Mouse (Mus musculus) CH12.LX (cell line): ENCODE results near the gene Capn8. TPM values are rescaled to one million over a fixed set of nuclear protein-coding genes. Genes with fewer than 3 reads are reported as not detected.

Experiments
- DNase-seq: peaks from one replicate; pipeline ENCODE4 v3.0.0-alpha.2; 2013; ENCODE audit errors: extremely low read depth
- H3K27ac ChIP-seq: 2 replicates; pipeline ENCODE4 v1.5.1; 2012; ENCODE audit warnings: low read depth, mild to moderate bottlenecking, control low read depth, moderate library complexity; ENCODE audit not compliant: insufficient read depth
- H3K27me3 ChIP-seq: replicated peaks from 2 replicates; pipeline ENCODE3; 2012; ENCODE audit warnings: inconsistent platforms
- H3K36me3 ChIP-seq, 2 experiments: replicated peaks in 1 of 2; 2 replicates each; pipeline versions ENCODE3 to v1.6.1; 2012; ENCODE audit warnings: inconsistent platforms in 1 of 2, low read length in 1 of 2, mild to moderate bottlenecking in 1 of 2, mixed read lengths in 1 of 2, moderate library complexity in 1 of 2; ENCODE audit not compliant: control insufficient read depth in 1 of 2, insufficient read depth in 1 of 2
- H3K4me1 ChIP-seq, 2 experiments: 2 replicates each; pipeline ENCODE4 v1.6.1; 2012; ENCODE audit warnings: inconsistent platforms in 1 of 2, moderate library complexity in 1 of 2; ENCODE audit not compliant: insufficient read depth in 2 of 2, control insufficient read depth in 1 of 2
- H3K4me2 ChIP-seq: 2 replicates; pipeline ENCODE4 v1.6.1; 2012; ENCODE audit warnings: low read depth, mild to moderate bottlenecking, control low read depth; ENCODE audit not compliant: poor library complexity, insufficient read depth, severe bottlenecking
- H3K4me3 ChIP-seq, 3 experiments: fragments of 150-350 bp in 1 of 3; sonication (generic) in 1 of 3; replicated peaks in 1 of 3; 2 replicates each; pipeline versions ENCODE3 to v1.5.1; 2011 to 2012; ENCODE audit warnings: low read depth in 2 of 3, low read length in 2 of 3, mild to moderate bottlenecking in 2 of 3, moderate library complexity in 2 of 3, control low read depth in 1 of 3, improper control_type of control experiment in 1 of 3, inconsistent platforms in 1 of 3, mixed read lengths in 1 of 3; ENCODE audit not compliant: poor library complexity in 1 of 3
- H3K79me2 ChIP-seq: replicated peaks from 2 replicates; pipeline ENCODE4 v1.6.1; 2012; ENCODE audit warnings: mild to moderate bottlenecking, moderate library complexity; ENCODE audit not compliant: control insufficient read depth, poor library complexity, insufficient read depth, severe bottlenecking; ENCODE audit errors: extremely low read depth
- H3K9ac ChIP-seq: 2 replicates; pipeline ENCODE4 v1.6.1; 2012; ENCODE audit warnings: low read depth, mild to moderate bottlenecking, control low read depth, moderate library complexity; ENCODE audit not compliant: insufficient read depth
- H3K9me3 ChIP-seq: replicated peaks from 2 replicates; pipeline ENCODE3; 2012; ENCODE audit warnings: low read length, inconsistent platforms, mixed read lengths
- CHD2 ChIP-seq: IDR thresholded peaks from 2 replicates; pipeline ENCODE4 v1.6.1; 2011; ENCODE audit warnings: low read length, improper control_type of control experiment
- CTCF ChIP-seq, 2 experiments: IDR thresholded peaks in 1 of 2; conservative IDR thresholded peaks in 1 of 2; 2 replicates each; pipeline ENCODE4 v1.5.1; 2011 to 2012; ENCODE audit warnings: low read depth in 2 of 2, low read length in 2 of 2, improper control_type of control experiment in 1 of 2, inconsistent platforms in 1 of 2, mild to moderate bottlenecking in 1 of 2, moderate library complexity in 1 of 2
- E2F4 ChIP-seq: IDR thresholded peaks from 2 replicates; pipeline ENCODE4 v1.6.1; 2011; ENCODE audit warnings: low read depth, low read length, improper control_type of control experiment; ENCODE audit not compliant: insufficient replicate concordance
- ELF1 ChIP-seq: IDR thresholded peaks from 2 replicates; pipeline ENCODE4 v1.6.1; 2014; ENCODE audit warnings: low read depth, mild to moderate bottlenecking, inconsistent platforms, low read length, improper control_type of control experiment
- ETS1 ChIP-seq: conservative IDR thresholded peaks from 2 replicates; pipeline ENCODE4 v1.6.1; 2012; ENCODE audit warnings: low read depth, mild to moderate bottlenecking, inconsistent platforms, low read length, improper control_type of control experiment, moderate library complexity
- IRF4 ChIP-seq: IDR thresholded peaks from 2 replicates; pipeline ENCODE4 v1.6.1; 2014; ENCODE audit warnings: low read depth, mild to moderate bottlenecking, inconsistent platforms, low read length, improper control_type of control experiment
- JUND ChIP-seq: conservative IDR thresholded peaks from 2 replicates; pipeline ENCODE4 v1.6.1; 2011; ENCODE audit warnings: low read depth, low read length, improper control_type of control experiment
- MAFK ChIP-seq: IDR thresholded peaks from 2 replicates; pipeline ENCODE4 v1.6.1; 2011; ENCODE audit warnings: low read length, improper control_type of control experiment; ENCODE audit not compliant: insufficient replicate concordance
- MAZ ChIP-seq: IDR thresholded peaks from 2 replicates; pipeline ENCODE4 v1.6.1; 2012; ENCODE audit warnings: low read depth, mild to moderate bottlenecking, inconsistent platforms, low read length, improper control_type of control experiment, moderate library complexity
- MYC ChIP-seq: IDR thresholded peaks from 2 replicates; pipeline ENCODE4 v1.6.1; 2011; ENCODE audit warnings: low read depth, mild to moderate bottlenecking, improper control_type of control experiment, low read length
- PAX5 ChIP-seq: IDR thresholded peaks from 2 replicates; pipeline ENCODE4 v1.6.1; 2012; ENCODE audit warnings: low read length, inconsistent platforms, mixed read lengths
- RAD21 ChIP-seq: IDR thresholded peaks from 2 replicates; pipeline ENCODE4 v1.6.1; 2011; ENCODE audit warnings: low read depth, mild to moderate bottlenecking, low read length, improper control_type of control experiment, moderate library complexity
- RCOR1 ChIP-seq: conservative IDR thresholded peaks from 2 replicates; pipeline ENCODE4 v1.6.1; 2012; ENCODE audit warnings: low read depth, mild to moderate bottlenecking, inconsistent platforms, low read length, improper control_type of control experiment
- SMC3 ChIP-seq: IDR thresholded peaks from 2 replicates; pipeline ENCODE4 v1.6.1; 2011; ENCODE audit warnings: low read depth, low read length, improper control_type of control experiment
- UBTF ChIP-seq: IDR thresholded peaks from 2 replicates; pipeline ENCODE4 v1.6.1; 2012; ENCODE audit warnings: low read depth, mild to moderate bottlenecking, inconsistent platforms, low read length, improper control_type of control experiment, moderate library complexity
- USF1 ChIP-seq: IDR thresholded peaks from 2 replicates; pipeline ENCODE4 v1.6.1; 2014; ENCODE audit warnings: low read depth, mild to moderate bottlenecking, inconsistent platforms, low read length, improper control_type of control experiment
- USF2 ChIP-seq: conservative IDR thresholded peaks from 2 replicates; pipeline ENCODE4 v1.6.1; 2011; ENCODE audit warnings: low read depth, low read length, improper control_type of control experiment
- ZC3H11A ChIP-seq: IDR thresholded peaks from 2 replicates; pipeline ENCODE4 v1.6.1; 2012; ENCODE audit warnings: low read depth, mild to moderate bottlenecking, inconsistent platforms, low read length, improper control_type of control experiment
- ZKSCAN1 ChIP-seq: IDR thresholded peaks from 2 replicates; pipeline ENCODE4 v1.6.1; 2012; ENCODE audit warnings: low read depth, inconsistent platforms, low read length, improper control_type of control experiment, borderline replicate concordance
- ZMIZ1 ChIP-seq: IDR thresholded peaks from 2 replicates; pipeline ENCODE4 v1.6.1; 2012; ENCODE audit warnings: low read depth, mild to moderate bottlenecking, inconsistent platforms, low read length, improper control_type of control experiment
- ZNF384 ChIP-seq: IDR thresholded peaks from 2 replicates; pipeline ENCODE4 v1.6.1; 2012; ENCODE audit warnings: low read depth, low read length, improper control_type of control experiment, inconsistent platforms
- dilution Hi-C: fragments of 300-500 bp; cut with MboI; formaldehyde crosslinking; loops from 2 replicates; pipeline ENCODE4 v1.14.3; 2020; ENCODE audit warnings: low sequenced_read_pairs; ENCODE audit not compliant: extremely low pct_unique_long_range_greater_than_20kb, extremely low pct_ligation_motif_present
- in situ Hi-C: fragments of 300-500 bp; cut with MboI; formaldehyde crosslinking; loops from 3 replicates; pipeline ENCODE4 v1.14.3; 2019; ENCODE audit warnings: low sequenced_read_pairs, low pct_ligation_motif_present, low pct_unique_long_range_greater_than_20kb, mixed read lengths
- polyA plus RNA-seq: library from polyadenylated mRNA; unstranded; fragments of >175 nt; gene quantifications from 2 replicates; pipeline ENCODE4 v1.2.1, GENCODE M21; 2012; ENCODE audit warnings: low read depth; ENCODE audit not compliant: insufficient read length
- total RNA-seq, 2 experiments: library from RNA; depleted of rRNA; stranded (reverse); fragments of 300-350 nt in 1 of 2; fragments of >200 nt in 1 of 2; gene quantifications; 2 replicates each; pipeline ENCODE4 v1.2.3; 2012 to 2014

The Capn8 gene
- total and polyA plus RNA-seq, 3 experiments: not detected

GRCm38 (mm10) chr1:182618200-182618947, 53.6 kb downstream of the Capn8 start:
- no peak overlapping the region for H3K27ac ChIP-seq
- in situ Hi-C loops (no loop called here), dilution Hi-C loops (no loop called here)
- H3K4me3 ChIP-seq: no peak overlapping the region
- no peak for DNase-seq
- H3K4me2 ChIP-seq: no peak overlapping the region
- TF ChIP-seq ZC3H11A (no peak), ZMIZ1 (no peak), USF2 (no peak), ETS1 (no peak), CHD2 (no peak), UBTF (no peak), JUND (no peak), RAD21 (no peak), ZKSCAN1 (no peak), MAZ (no peak), ZNF384 (no peak), PAX5 (no peak), SMC3 (no peak), MAFK (no peak), CTCF (conservative IDR thresholded peaks at IDR 0.05 in 1 of 2, IDR thresholded peaks at IDR 0.05 in 1 of 2; ENCODE audit: low read depth in 2 of 2, low read length in 2 of 2) (no peak), MYC (no peak), USF1 (no peak), IRF4 (no peak), ELF1 (no peak), E2F4 (no peak)
- no peaks in the 10 kb centered on the region for H3K4me1 ChIP-seq
- no peaks in the 10 kb centered on the region for H3K36me3 ChIP-seq
- H3K27me3 ChIP-seq: no peaks in the 10 kb centered on the region
- no peaks in the 10 kb centered on the region for H3K79me2 ChIP-seq
- H3K9ac ChIP-seq: no peak overlapping the region
- H3K9me3 ChIP-seq: peaks cover 3% of the 10 kb centered on the region

- H3K4me2 ChIP-seq: no peak overlapping the region
- no peak overlapping the region for H3K9ac ChIP-seq
- H3K4me1 ChIP-seq: peaks cover 3 to 11% of the 10 kb centered on the region in 2 experiments; a peak in 3 of 4 replicates
Observed at GRCm38 (mm10) chr1:182620470-182620869, 55.7 kb downstream of the Capn8 start.

More at GRCm38 (mm10) chr1:182620470-182620869, 55.7 kb downstream of the Capn8 start:
- Histone ChIP-seq H3K36me3 (no peaks in the 10 kb centered on the region), H3K79me2 (no peaks in the 10 kb centered on the region), H3K27me3 (no peaks in the 10 kb centered on the region), H3K9me3 (peaks cover 3% of the 10 kb centered on the region), H3K4me3 (no peak overlapping the region), H3K27ac (no peak overlapping the region)
- in situ Hi-C loops (no loop called here), dilution Hi-C loops (no loop called here)
- TF ChIP-seq MYC (no peak), RCOR1 (no peak)
- no peak for DNase-seq
